Mouse (Mus musculus): ENCODE data around the gene Eps15.
"Not testable (repeated sequence)": the region's sequence is repeated elsewhere in the genome, so short reads cannot be mapped to it uniquely, and the experiment has no call there.

Gene Eps15

DNA sequence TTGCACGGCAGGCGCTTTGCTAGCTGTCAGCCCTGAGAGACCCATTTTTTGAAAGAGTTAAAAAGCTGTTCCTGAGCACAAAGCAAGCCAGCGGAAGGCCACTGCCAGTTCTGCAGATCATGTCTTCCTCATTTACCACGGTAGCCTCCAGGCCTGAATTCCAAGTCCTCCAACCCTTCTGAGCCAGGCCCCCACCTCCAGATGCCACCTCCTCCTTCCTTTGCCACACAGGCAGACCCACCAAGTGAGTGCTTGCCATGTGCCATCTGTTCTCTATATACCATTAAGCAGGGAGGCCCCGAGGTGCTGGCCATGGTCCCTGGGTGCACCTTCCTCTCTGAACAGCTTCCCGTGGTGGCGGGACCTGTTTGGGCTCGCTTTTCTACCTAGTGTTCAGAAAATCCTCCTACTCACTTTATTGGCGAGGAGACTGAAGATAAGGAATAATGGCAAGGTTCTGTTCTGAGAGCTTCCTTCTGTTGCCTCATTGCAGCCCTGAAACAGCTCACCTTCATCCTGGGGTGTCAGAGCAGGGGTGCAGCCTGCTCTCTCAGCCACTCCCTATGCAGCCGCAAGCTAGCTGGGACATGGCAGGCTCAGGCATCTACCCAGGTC, 120.4 kb downstream of the Eps15 start:
- no peak for DNase-seq (ENCODE audit: low read depth, low spot score)

GRCm38 (mm10) chr4:109401176-109401689, 121.2 kb downstream of the Eps15 start:
- no peak for DNase-seq (ENCODE audit: low read depth, low spot score)

DNA sequence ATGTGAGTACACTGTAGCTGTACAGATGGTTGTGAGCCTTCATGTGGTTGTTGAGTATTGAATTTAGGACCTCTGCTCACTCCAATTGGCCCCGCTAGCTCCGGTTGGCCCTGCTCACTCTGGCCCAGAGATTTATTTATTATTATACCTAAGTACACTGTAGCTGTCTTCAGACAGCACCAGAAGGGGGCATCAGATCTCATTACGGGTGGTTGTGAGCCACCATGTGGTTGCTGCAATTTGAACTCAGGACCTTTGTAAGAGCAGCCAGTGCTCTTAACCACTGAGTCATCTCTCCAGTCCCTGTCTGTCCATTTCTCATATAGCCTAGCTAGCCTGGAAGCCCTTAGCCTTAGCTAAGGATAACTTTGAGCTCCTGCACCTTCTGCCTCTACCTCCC, 124.8 kb downstream of the Eps15 start:
- DNase-seq (ENCODE audit: low read depth, low spot score): not testable (repeated sequence)

GRCm38 (mm10) chr4:109405415-109405814, 125.3 kb downstream of the Eps15 start:
- DNase-seq (ENCODE audit: low read depth, low spot score): no peak

DNA sequence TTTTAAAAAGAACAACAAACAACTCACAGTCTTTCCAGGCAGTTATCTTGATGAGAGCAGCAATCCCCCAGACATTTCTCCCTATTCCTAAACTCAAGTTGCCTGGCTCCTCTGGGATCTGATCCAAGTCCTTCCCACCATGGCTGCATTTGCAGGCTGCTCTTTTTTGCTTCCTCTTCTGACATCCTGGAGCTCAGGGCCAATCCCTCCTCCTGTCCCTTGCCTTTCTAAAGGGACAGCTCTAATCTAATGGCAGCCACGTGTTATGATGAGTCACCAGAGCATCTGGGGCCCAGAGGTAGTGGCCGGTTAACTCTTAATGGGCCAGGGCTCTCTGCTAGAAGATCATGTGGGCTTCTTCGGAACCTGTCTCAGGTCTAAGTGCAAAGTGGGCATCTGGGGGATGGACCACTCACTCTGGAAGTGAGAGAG, 126.0 kb downstream of the Eps15 start:
- DNase-seq (ENCODE audit: low read depth, low spot score): peak; percentile 72

- no peak for DNase-seq (ENCODE audit: low read depth, low spot score)
Measured at GRCm38 (mm10) chr4:109406486-109407175, 126.6 kb downstream of the Eps15 start, which contains the start of gene Ttc39a. Ttc39a (plus strand) TSS chr4:109406623.

GRCm38 (mm10) chr4:109407176-109407520, 127.1 kb downstream of the Eps15 start:
- no peak for DNase-seq (ENCODE audit: low read depth, low spot score)

DNA sequence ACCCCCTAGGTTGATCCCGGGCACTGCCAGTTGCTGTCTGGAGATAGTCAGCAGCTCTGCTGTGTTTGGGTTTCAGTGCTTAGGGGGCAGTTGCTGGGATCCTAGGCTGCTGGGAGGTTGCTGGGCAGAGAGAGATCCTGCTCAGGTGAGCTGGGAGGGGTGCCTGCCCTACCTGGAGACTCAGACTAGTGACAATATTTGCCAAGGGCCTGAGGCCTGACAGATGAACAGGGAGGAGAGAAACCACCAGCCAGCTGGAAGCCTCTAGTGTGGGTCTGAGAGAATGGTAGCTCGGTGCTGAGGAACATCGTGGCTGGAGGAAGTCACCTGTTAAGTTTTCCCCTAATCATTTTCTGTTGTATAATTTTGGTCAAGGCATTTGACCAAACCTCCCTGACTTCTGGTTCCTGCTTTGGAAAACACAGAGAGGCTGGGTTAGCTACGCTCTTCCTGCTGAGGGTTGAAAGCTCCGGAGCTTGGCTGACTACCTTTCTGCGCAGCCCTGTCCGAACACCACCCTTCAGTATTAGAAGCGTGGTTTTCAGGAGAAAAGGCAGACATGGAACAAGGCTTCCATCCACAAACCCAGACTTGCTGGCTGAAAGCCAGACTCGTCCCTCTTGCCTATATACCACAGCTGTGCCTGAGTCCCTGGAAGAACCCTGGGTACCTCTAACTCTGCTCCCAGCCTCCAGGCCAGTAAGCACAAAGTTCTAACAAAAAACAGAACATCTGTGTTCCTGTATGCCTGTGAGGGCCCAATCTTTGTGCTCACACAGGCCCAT, 127.8 kb downstream of the Eps15 start:
- no peak for DNase-seq (ENCODE audit: low read depth, low spot score)

GRCm38 (mm10) chr4:109410681-109411376, 130.8 kb downstream of the Eps15 start:
- DNase-seq (ENCODE audit: low read depth, low spot score): no peak

DNA sequence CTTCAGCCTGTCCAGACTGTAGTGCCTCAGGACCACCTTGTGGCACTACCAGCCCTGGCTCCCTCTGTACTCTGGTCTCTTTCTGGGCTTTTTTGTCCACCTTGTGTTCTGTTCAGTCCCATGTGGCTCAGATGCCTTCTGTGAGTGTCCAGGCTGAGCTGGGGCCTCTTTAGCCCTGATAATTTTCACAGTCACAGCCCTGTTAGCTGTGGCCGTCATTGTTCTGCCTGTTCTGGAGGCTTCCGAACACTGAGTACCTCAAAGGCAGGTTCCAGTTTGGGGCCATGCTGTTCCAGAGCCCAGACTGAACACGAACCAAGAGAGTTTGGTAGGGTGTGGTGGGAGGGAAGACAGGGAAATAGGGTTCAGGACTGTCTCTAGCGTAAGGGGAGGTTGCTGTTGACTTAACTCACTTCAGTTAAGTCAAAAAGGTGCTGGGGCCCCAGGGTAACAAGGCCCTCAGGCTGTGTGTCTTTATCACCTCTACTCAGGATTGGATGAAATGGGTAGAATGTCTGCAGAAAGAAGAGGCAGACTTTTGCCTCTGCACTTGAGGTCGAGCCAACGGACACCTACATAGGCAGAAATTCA, 131.4 kb downstream of the Eps15 start:
- DNase-seq (ENCODE audit: low read depth, low spot score): no peak

DNA sequence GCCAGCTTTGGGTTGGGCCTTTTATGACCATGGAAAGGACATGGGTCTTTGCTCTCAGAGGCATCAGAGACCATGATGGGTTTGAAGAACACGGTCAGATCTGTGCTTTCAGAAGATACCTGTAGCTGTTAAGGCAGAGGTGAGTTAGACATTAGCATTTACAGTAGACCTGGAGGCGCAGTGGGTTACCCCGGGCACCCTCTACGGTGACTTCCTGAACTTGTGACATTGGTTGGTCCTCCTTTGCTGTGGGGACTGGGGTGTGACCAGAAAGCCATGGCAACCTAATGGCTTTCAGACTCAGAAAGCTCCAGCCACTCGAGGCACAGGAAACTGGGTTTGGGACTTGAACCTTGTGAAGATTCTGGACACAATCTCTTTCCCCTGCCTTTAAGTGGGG, 132.2 kb downstream of the Eps15 start:
- DNase-seq (ENCODE audit: low read depth, low spot score): no peak

DNA sequence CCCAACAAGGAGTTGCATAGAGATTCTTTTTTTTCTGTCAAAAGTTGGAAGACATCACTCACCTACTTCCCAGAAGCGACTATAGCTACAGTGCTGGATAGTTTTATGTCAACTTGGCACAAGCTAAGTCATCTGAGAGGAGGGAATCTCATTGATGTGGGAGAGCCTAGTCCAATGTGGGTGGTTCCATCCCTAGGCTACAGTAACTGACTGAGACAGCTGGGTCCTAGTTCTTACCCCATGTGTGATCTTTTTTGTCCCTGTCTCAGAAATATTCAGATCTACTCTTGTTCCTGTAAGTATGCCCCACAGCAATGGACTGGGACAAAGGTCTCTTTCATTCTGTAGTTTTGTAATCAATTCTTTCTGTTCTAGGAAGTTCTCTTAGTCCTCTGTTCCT, 137.9 kb downstream of the Eps15 start:
- DNase-seq (ENCODE audit: low read depth, low spot score): no peak

DNA sequence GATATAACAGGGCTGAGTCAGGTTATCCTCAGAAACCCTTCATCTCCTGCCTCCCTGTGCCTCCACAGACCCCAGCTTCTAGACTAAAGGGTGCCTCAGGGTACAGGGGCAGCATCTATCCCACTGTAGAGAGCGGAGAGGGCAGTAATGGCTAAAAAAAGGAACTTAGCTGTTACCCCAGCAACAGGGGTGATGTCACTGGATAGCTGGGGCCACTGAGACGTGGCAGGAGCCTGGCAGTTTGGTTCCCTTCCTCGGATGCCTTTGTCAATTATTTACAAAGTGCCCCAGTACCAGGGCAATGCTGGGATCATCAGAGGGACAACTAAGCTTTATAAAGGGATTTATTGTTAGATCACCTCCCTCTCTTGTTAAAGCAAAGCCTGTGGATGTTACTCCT, 138.9 kb downstream of the Eps15 start:
- DNase-seq (ENCODE audit: low read depth, low spot score): no peak

DNA sequence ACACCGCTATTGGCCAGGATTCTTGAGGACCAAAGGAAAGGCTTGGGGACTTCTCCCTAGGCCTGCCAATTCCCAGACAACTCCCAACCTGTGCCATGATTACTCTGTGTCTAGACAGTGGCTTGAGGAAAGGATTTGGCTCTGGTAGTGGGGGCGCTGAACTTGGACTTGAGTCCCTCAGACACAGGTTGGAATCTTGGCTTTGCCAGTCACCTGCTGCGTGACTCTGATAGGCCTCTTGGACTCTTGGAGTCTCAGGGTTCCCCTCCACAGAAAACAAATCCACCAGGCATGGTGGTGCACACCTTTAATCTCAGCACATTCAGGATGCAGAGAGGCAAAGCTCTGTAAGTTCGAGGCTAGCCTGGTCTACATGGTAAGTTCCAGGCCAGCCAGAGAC, 139.5 kb downstream of the Eps15 start:
- DNase-seq (ENCODE audit: low read depth, low spot score): no peak

DNA sequence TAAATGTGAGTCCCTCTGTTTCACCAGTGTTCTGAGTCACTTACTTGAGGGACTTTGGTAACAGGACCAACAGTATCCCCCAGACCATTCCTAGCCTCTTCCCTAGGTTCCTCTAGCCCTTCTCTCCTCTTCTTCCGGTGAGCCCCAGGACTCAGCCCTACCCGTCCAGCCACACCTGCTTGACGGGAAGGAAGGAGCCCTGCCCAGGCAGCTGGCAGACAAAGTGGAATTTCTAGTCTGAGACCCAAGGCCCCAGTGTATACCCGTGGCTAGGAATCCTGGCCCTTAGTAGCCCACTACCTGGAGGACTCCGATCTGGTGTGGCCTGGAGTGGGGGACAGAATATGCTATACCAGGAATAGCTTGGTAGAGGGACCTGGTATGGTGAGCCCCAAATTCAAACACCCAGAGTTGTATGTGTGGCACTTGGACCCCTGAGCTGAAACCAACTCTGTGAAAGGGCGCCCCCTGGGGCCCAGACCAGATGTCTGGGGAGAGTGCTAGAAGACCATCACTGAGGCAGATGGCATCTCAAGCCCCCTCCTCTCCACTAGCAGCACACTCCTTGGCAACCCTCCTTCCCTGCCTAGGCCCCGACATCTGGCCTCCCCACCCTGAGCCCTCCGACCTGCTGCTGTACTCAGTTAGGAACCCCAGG, 140.2 kb downstream of the Eps15 start:
- no peak for DNase-seq (ENCODE audit: low read depth, low spot score)

GRCm38 (mm10) chr4:109421608-109422007, 141.5 kb downstream of the Eps15 start:
- no peak for DNase-seq (ENCODE audit: low read depth, low spot score)

DNA sequence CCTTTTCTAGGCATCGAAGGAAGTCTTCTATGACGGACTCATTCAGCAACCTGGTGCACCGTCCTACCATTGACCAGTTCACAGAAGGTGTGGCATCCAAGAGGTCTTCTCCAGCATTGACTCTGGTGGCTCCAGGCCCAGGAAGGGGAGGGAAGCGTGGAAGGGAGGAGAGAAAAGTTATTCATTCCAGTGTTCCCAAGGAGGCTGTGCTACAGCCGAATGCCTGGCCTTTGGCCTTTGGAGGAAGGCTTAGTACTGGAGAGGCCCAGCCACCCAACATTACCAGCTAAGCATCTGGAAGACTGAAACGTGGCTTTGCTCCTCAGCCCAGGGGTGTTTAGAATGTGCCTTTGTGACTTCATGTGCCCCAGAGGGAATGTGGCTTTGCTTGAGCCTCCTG, 142.4 kb downstream of the Eps15 start:
- DNase-seq (ENCODE audit: low read depth, low spot score): no peak

GRCm38 (mm10) chr4:109423438-109423837, 143.4 kb downstream of the Eps15 start:
- no peak for DNase-seq (ENCODE audit: low read depth, low spot score)

DNA sequence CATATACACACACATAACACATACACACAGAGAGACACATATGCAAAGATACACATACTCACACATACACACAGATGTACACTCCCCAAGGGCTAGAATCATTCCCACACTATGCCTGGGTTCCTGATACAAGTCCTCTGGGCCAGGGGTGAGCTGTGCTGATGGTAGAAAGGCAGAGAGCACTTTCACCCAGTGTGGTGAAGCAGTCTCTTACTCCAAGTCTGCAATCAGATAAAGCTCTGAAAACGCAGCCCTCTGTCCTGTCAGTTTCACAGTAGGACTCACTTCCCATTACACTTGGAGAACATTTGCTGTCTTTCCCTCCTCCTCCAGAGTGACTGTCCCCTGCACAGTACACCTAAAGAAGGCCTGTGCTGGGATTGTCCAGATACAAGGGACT, 147.0 kb downstream of the Eps15 start:
- DNase-seq (ENCODE audit: low read depth, low spot score): no peak

- no peak for DNase-seq (ENCODE audit: low read depth, low spot score)
Measured at GRCm38 (mm10) chr4:109430250-109430649, 150.2 kb downstream of the Eps15 start.

- peak; percentile 34 for DNase-seq (ENCODE audit: low read depth, low spot score)
Measured at GRCm38 (mm10) chr4:109430854-109431253, 150.8 kb downstream of the Eps15 start.
